In the genomic region with DNA sequence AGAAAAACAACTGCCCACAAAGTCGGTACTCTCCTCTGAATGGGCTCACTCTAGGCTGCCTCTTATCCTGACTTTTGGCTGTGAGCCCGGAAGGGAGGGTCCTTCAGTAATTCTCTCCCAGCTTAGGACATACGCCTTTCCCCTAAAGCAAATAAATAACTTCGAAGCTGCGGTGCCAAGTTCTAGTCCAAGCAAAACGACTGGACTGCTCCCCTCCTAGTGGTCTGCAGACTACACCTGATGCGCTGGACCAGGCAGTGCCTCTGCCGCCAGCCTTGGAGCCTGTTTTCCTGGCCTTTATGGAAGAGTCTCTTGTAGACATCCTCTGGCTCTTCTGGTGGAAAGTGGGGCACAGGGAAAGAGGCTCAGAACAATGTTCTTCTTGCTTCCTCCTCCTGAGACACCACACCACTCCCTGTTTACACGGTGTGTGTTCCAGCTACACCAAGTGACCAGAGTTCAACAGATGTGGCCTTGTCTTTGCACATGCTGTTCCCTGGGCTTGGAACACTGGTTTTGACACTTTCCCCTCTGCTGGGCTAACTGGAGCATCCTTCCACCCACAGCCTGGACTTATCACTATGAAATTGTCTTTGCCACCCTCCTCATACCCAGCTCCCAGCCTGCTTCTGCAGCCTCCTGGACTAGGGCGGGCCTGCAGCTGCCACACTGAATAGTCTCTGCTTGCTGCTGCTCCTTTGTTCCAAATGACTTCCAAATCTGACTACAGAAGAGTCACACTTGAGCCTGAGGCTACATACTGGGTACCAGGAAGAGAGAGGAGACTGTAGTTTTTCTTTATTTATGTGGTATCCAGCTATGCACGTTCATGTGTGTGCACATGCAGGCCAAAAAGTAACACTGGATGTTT, we compare ENCODE assay signal across 8 mouse cellular contexts. TPM values are rescaled to one million over a fixed set of nuclear protein-coding genes. Genes with fewer than 3 reads are reported as not detected.
DNase-seq lines count a peak whose midpoint lies in the region; ATAC-seq lines count a peak whose summit lies in the region.
"Had no signal": no experiment of that assay in that cellular context is flagged by ENCODE, and none has a peak within 500 bp of the region (broad histone marks: within the 10 kb centered on the region; RNA-seq: fewer than 3 reads in every experiment).

No protein-coding gene starts in this region.

- H3K4me2 ChIP-seq in hindbrain, embryonic 14.5 days (replicated peaks) = no peak overlapping the region
- H3K4me2 ChIP-seq in limb, embryonic 15.5 days = no peak overlapping the region
- H3K4me2 ChIP-seq in neural tube, embryonic 14.5 days (ENCODE audit: low read depth, low read length) = no peak overlapping the region
- H3K4me2 ChIP-seq: liver, embryonic 13.5 days had no signal

- H3K9ac ChIP-seq in hindbrain, embryonic 14.5 days = no peak overlapping the region
- no peak overlapping the region for H3K9ac ChIP-seq in limb, embryonic 15.5 days
- H3K9ac ChIP-seq in neural tube, embryonic 14.5 days (replicated peaks; ENCODE audit: low read depth, low read length) = no peak overlapping the region; the same call in 1 of the 2 replicates
- H3K9ac ChIP-seq: liver, embryonic 13.5 days had no signal

- H3K4me3 ChIP-seq in hindbrain, embryonic 14.5 days (replicated peaks; ENCODE audit: low read length) = no peak overlapping the region
- H3K4me3 ChIP-seq in limb, embryonic 15.5 days = no peak overlapping the region
- H3K4me3 ChIP-seq in neural tube, embryonic 14.5 days (ENCODE audit: low read depth, low read length) = no peak overlapping the region
- H3K4me3 ChIP-seq: liver, embryonic 13.5 days had no signal

- peak; percentile 67; the same call in 1 of the 2 replicates for ATAC-seq in hindbrain, embryonic 14.5 days (ENCODE audit: low FRiP score)
- ATAC-seq in limb, embryonic 15.5 days (ENCODE audit: insufficient number of reproducible peaks, low FRiP score, low TSS enrichment, low read depth) = no peak
- peak; percentile 65; the same call in 1 of the 2 replicates for ATAC-seq in neural tube, embryonic 14.5 days (ENCODE audit: low read depth)

- peak overlapping the region; percentile 47 for H3K27ac ChIP-seq in hindbrain, embryonic 14.5 days
- peak overlapping the region; percentile 81 for H3K27ac ChIP-seq in limb, embryonic 15.5 days
- H3K27ac ChIP-seq in neural tube, embryonic 14.5 days (ENCODE audit: low read depth, low read length) = peak overlapping the region; percentile 76
- H3K27ac ChIP-seq: liver, embryonic 13.5 days had no signal

- H3K9me3 ChIP-seq in hindbrain, embryonic 14.5 days (ENCODE audit: control insufficient read depth, low read length) = no peaks in the 10 kb centered on the region
- no peaks in the 10 kb centered on the region for H3K9me3 ChIP-seq in limb, embryonic 15.5 days
- no peaks in the 10 kb centered on the region for H3K9me3 ChIP-seq in neural tube, embryonic 14.5 days (ENCODE audit: control insufficient read depth, low read length)
- H3K9me3 ChIP-seq: liver, embryonic 13.5 days had no signal

- H3K36me3 ChIP-seq in hindbrain, embryonic 14.5 days (replicated peaks; ENCODE audit: control insufficient read depth, insufficient read depth) = no peaks in the 10 kb centered on the region; the same call in 1 of the 2 replicates
- H3K36me3 ChIP-seq in limb, embryonic 15.5 days = peaks cover 3% of the 10 kb centered on the region; the same call in 1 of the 2 replicates
- H3K36me3 ChIP-seq in neural tube, embryonic 14.5 days (ENCODE audit: control insufficient read depth, insufficient read depth, low read length) = no peaks in the 10 kb centered on the region
- H3K36me3 ChIP-seq: liver, embryonic 13.5 days had no signal

- WGBS in hindbrain, embryonic 14.5 days = 39% methylated on average over 11 of the region's 11 CpGs
- WGBS in limb, embryonic 15.5 days = 23% methylated on average over 11 of the region's 11 CpGs
- WGBS in neural tube, embryonic 14.5 days = 38% methylated on average over 11 of the region's 11 CpGs

- DNase-seq in MN1 (ENCODE audit: low spot score) = peak; percentile 75
- peak; percentile 76 for DNase-seq in adrenal gland, adult 2 months
- peak; percentile 65 to 66 for DNase-seq in gastrocnemius, adult 8-10 months (ENCODE audit: low spot score in 2 of 2)
- DNase-seq in hindbrain, embryonic 14.5 days (ENCODE audit: low spot score) = peak; percentile 78
- DNase-seq in c-Kit-positive CD71-positive TER-119-positive erythroid progenitor cells, embryonic 14.5 days (ENCODE audit: low spot score) = no peak
- DNase-seq: liver, embryonic 13.5 days had no signal

- peaks cover 17% of the 10 kb centered on the region for H3K4me1 ChIP-seq in hindbrain, embryonic 14.5 days (replicated peaks; ENCODE audit: control insufficient read depth, insufficient read depth, low read length)
- H3K4me1 ChIP-seq in limb, embryonic 15.5 days = peaks cover 50% of the 10 kb centered on the region
- peaks cover 19% of the 10 kb centered on the region for H3K4me1 ChIP-seq in neural tube, embryonic 14.5 days (ENCODE audit: control insufficient read depth, insufficient read depth, low read length)

- H3K27me3 ChIP-seq in hindbrain, embryonic 14.5 days (ENCODE audit: control insufficient read depth, insufficient read depth, low read length) = no peaks in the 10 kb centered on the region
- no peaks in the 10 kb centered on the region for H3K27me3 ChIP-seq in limb, embryonic 15.5 days
- no peaks in the 10 kb centered on the region for H3K27me3 ChIP-seq in neural tube, embryonic 14.5 days (ENCODE audit: control insufficient read depth, insufficient read depth, low read length)
- H3K27me3 ChIP-seq: liver, embryonic 13.5 days had no signal

RNA-seq across cellular contexts. Expression of gene Ascc1, which starts 23.5 kb away (rescaled TPM):
- 10 to 100 TPM; 24.8 to 32.0 TPM for total RNA-seq in adrenal gland, adult 2 months (2021)
- 17.7 and 23.8 TPM in 2 replicates for polyA plus RNA-seq in adrenal gland, adult 2 months (2012; rRNA removed)
- total RNA-seq in gastrocnemius, adult 8-10 months (2022) = 10 to 100 TPM; 13.9 to 18.9 (median 14.3) TPM
- 45.6 and 45.9 TPM in 2 replicates for polyA plus RNA-seq in hindbrain, embryonic 14.5 days (2014; fragmentation: Nextera tagmentation; extraction: Ambion mirVana)
- polyA plus RNA-seq in limb, embryonic 15.5 days (2015; fragmentation: Nextera tagmentation; extraction: Ambion mirVana) = 41.3 and 44.4 TPM in 2 replicates
- polyA plus RNA-seq in neural tube, embryonic 14.5 days (2014; fragmentation: Nextera tagmentation; extraction: Ambion mirVana) = 43.6 and 46.7 TPM in 2 replicates

RNA-seq across cellular contexts. Expression of gene Anapc16, which starts 23.8 kb away (rescaled TPM):
- total RNA-seq in adrenal gland, adult 2 months (2021) = 10 to 100 TPM; 60.4 to 66.3 TPM
- polyA plus RNA-seq in adrenal gland, adult 2 months (2012; rRNA removed) = 33.4 and 40.8 TPM in 2 replicates
- total RNA-seq in gastrocnemius, adult 8-10 months (2022) = 10 to 100 TPM; 39.3 to 51.5 (median 43.3) TPM
- polyA plus RNA-seq in hindbrain, embryonic 14.5 days (2014; fragmentation: Nextera tagmentation; extraction: Ambion mirVana) = 94.2 and 110 TPM in 2 replicates
- polyA plus RNA-seq in limb, embryonic 15.5 days (2015; fragmentation: Nextera tagmentation; extraction: Ambion mirVana) = 97.5 and 110 TPM in 2 replicates
- polyA plus RNA-seq in neural tube, embryonic 14.5 days (2014; fragmentation: Nextera tagmentation; extraction: Ambion mirVana) = 116 and 120 TPM in 2 replicates

RNA-seq across cellular contexts. Expression of gene Ddit4, which starts 27.5 kb away (rescaled TPM):
- total RNA-seq in adrenal gland, adult 2 months (2021) = 10 to 100 TPM; 53.1 to 56.1 TPM
- polyA plus RNA-seq in adrenal gland, adult 2 months (2012; rRNA removed) = 151 and 157 TPM in 2 replicates
- 10 to 100 TPM in 2 of 4 experiments, 1 to 10 TPM in 2; 4.7 to 45.4 (median 9.4) TPM for total RNA-seq in gastrocnemius, adult 8-10 months (2022)
- polyA plus RNA-seq in hindbrain, embryonic 14.5 days (2014; fragmentation: Nextera tagmentation; extraction: Ambion mirVana) = 8.8 and 10.5 TPM in 2 replicates
- 63.6 and 77.1 TPM in 2 replicates for polyA plus RNA-seq in limb, embryonic 15.5 days (2015; fragmentation: Nextera tagmentation; extraction: Ambion mirVana)
- 4.2 and 6.5 TPM in 2 replicates for polyA plus RNA-seq in neural tube, embryonic 14.5 days (2014; fragmentation: Nextera tagmentation; extraction: Ambion mirVana)
